Mouse (Mus musculus): ENCODE data around the gene Asrgl1. TPM values are rescaled to one million over a fixed set of nuclear protein-coding genes. Genes with fewer than 3 reads are reported as not detected.
"Not testable (repeated sequence)": the region's sequence is repeated elsewhere in the genome, so short reads cannot be mapped to it uniquely, and the experiment has no call there.

Gene Asrgl1
- polyA plus RNA-seq, 1 experiment from 2014 or later: 15.9 TPM

GRCm38 (mm10) chr19:9101062-9101457 is 34.4 kb downstream of the Asrgl1 start:
- no peak overlapping the region for H3K9ac ChIP-seq
- H3K27me3 ChIP-seq: no peaks in the 10 kb centered on the region
- H3K27ac ChIP-seq: no peak overlapping the region
- no peak overlapping the region for H3K4me2 ChIP-seq
- no peak for ATAC-seq (ENCODE audit: insufficient number of reproducible peaks, insufficient read depth, low FRiP score, low TSS enrichment, low read depth)
- no peaks in the 10 kb centered on the region for H3K9me3 ChIP-seq
- H3K4me3 ChIP-seq: no peak overlapping the region
- WGBS: 63% methylated on average over 2 of the region's 2 CpGs
- no peaks in the 10 kb centered on the region for H3K36me3 ChIP-seq
- peaks cover 16% of the 10 kb centered on the region for H3K4me1 ChIP-seq

GRCm38 (mm10) chr19:9100297-9101061 is 35.0 kb downstream of the Asrgl1 start:
- no peak overlapping the region for H3K4me2 ChIP-seq
- H3K27ac ChIP-seq: no peak overlapping the region
- no peak overlapping the region for H3K9ac ChIP-seq
- H3K4me3 ChIP-seq: no peak overlapping the region
- 83% methylated on average over 17 of the region's 17 CpGs for WGBS
- no peaks in the 10 kb centered on the region for H3K27me3 ChIP-seq
- H3K36me3 ChIP-seq: no peaks in the 10 kb centered on the region
- H3K9me3 ChIP-seq: no peaks in the 10 kb centered on the region
- H3K4me1 ChIP-seq: peaks cover 12% of the 10 kb centered on the region
- no peak for ATAC-seq (ENCODE audit: insufficient number of reproducible peaks, insufficient read depth, low FRiP score, low TSS enrichment, low read depth)

GRCm38 (mm10) chr19:9099751-9100150 is 35.7 kb downstream of the Asrgl1 start:
- Histone ChIP-seq H3K4me2 (no peak overlapping the region), H3K4me3 (no peak overlapping the region), H3K27ac (no peak overlapping the region), H3K36me3 (no peaks in the 10 kb centered on the region), H3K4me1 (peaks cover 5% of the 10 kb centered on the region; the same call in 1 of the 2 replicates), H3K9me3 (no peaks in the 10 kb centered on the region), H3K27me3 (no peaks in the 10 kb centered on the region), H3K9ac (no peak overlapping the region)
- no peak for ATAC-seq (ENCODE audit: insufficient number of reproducible peaks, insufficient read depth, low FRiP score, low TSS enrichment, low read depth)
- 88% methylated on average over 8 of the region's 8 CpGs for WGBS

- 88% methylated on average over 13 of the region's 13 CpGs for WGBS
- Histone ChIP-seq H3K4me1 (no peaks in the 10 kb centered on the region), H3K27me3 (no peaks in the 10 kb centered on the region), H3K4me2 (no peak overlapping the region), H3K4me3 (no peak overlapping the region), H3K9ac (no peak overlapping the region), H3K27ac (no peak overlapping the region), H3K9me3 (no peaks in the 10 kb centered on the region), H3K36me3 (no peaks in the 10 kb centered on the region)
- ATAC-seq (ENCODE audit: insufficient number of reproducible peaks, insufficient read depth, low FRiP score, low TSS enrichment, low read depth): no peak
Measured at GRCm38 (mm10) chr19:9097441-9097840, 38.0 kb downstream of the Asrgl1 start.

GRCm38 (mm10) chr19:9095111-9095510 is 40.3 kb downstream of the Asrgl1 start:
- Histone ChIP-seq H3K4me2 (no peak overlapping the region), H3K36me3 (no peaks in the 10 kb centered on the region), H3K9me3 (no peaks in the 10 kb centered on the region), H3K27ac (no peak overlapping the region), H3K9ac (no peak overlapping the region), H3K4me3 (no peak overlapping the region), H3K27me3 (no peaks in the 10 kb centered on the region), H3K4me1 (no peaks in the 10 kb centered on the region)
- ATAC-seq (ENCODE audit: insufficient number of reproducible peaks, insufficient read depth, low FRiP score, low TSS enrichment, low read depth): no peak
- 66% methylated on average over 5 of the region's 5 CpGs for WGBS

GRCm38 (mm10) chr19:9090709-9091108 is 44.7 kb downstream of the Asrgl1 start:
- Histone ChIP-seq H3K9ac (no peak overlapping the region), H3K36me3 (no peaks in the 10 kb centered on the region), H3K4me3 (no peak overlapping the region), H3K27ac (no peak overlapping the region), H3K27me3 (no peaks in the 10 kb centered on the region), H3K4me1 (no peaks in the 10 kb centered on the region), H3K9me3 (no peaks in the 10 kb centered on the region), H3K4me2 (no peak overlapping the region)
- ATAC-seq (ENCODE audit: insufficient number of reproducible peaks, insufficient read depth, low FRiP score, low TSS enrichment, low read depth): no peak
- WGBS: 57% methylated on average over 2 of the region's 2 CpGs

- Histone ChIP-seq H3K36me3 (no peaks in the 10 kb centered on the region), H3K4me2 (no peak overlapping the region), H3K9ac (no peak overlapping the region), H3K27me3 (no peaks in the 10 kb centered on the region), H3K9me3 (no peaks in the 10 kb centered on the region), H3K4me3 (no peak overlapping the region), H3K4me1 (no peaks in the 10 kb centered on the region), H3K27ac (no peak overlapping the region)
- 70% methylated on average over 4 of the region's 4 CpGs for WGBS
- ATAC-seq (ENCODE audit: insufficient number of reproducible peaks, insufficient read depth, low FRiP score, low TSS enrichment, low read depth): no peak
Measured at GRCm38 (mm10) chr19:9090191-9090590, 45.2 kb downstream of the Asrgl1 start.

- H3K27me3 ChIP-seq: no peaks in the 10 kb centered on the region
- H3K9me3 ChIP-seq: no peaks in the 10 kb centered on the region
- H3K4me1 ChIP-seq: peaks cover 1% of the 10 kb centered on the region; the same call in 1 of the 2 replicates
- no peak within 1 kb of the TSS for H3K4me3 ChIP-seq
- WGBS: 76% methylated on average over 4 of the region's 4 CpGs
- no peak within 1 kb of the TSS for H3K9ac ChIP-seq
- H3K4me2 ChIP-seq: no peak within 1 kb of the TSS
- no peaks in the 10 kb centered on the region for H3K36me3 ChIP-seq
- no peak for ATAC-seq (ENCODE audit: insufficient number of reproducible peaks, insufficient read depth, low FRiP score, low TSS enrichment, low read depth)
- H3K27ac ChIP-seq: no peak within 1 kb of the TSS
Measured at GRCm38 (mm10) chr19:9087821-9088220, 47.6 kb downstream of the Asrgl1 start, which contains the start of gene Scgb1a1. Gene Scgb1a1 (minus strand): TSS chr19:9087958.

GRCm38 (mm10) chr19:9083892-9084291 is 51.5 kb downstream of the Asrgl1 start:
- ATAC-seq (ENCODE audit: insufficient number of reproducible peaks, insufficient read depth, low FRiP score, low TSS enrichment, low read depth); H3K4me3 ChIP-seq; H3K9me3 ChIP-seq; H3K9ac ChIP-seq; H3K27me3 ChIP-seq; H3K4me2 ChIP-seq; H3K27ac ChIP-seq; H3K36me3 ChIP-seq: not testable (repeated sequence)
- H3K4me1 ChIP-seq: peaks cover 19% of the 10 kb centered on the region
- 83% methylated on average over 2 of the region's 2 CpGs for WGBS

- 84% methylated on average over 2 of the region's 2 CpGs for WGBS
- Histone ChIP-seq H3K9ac (peak overlapping the region; percentile 44; the same call in 1 of the 2 replicates), H3K36me3 (no peaks in the 10 kb centered on the region), H3K4me1 (peaks cover 19% of the 10 kb centered on the region), H3K27me3 (no peaks in the 10 kb centered on the region), H3K4me2 (peak overlapping the region; percentile 44), H3K27ac (no peak overlapping the region), H3K9me3 (no peaks in the 10 kb centered on the region), H3K4me3 (peak overlapping the region; percentile 2; the same call in 1 of the 2 replicates)
- ATAC-seq (ENCODE audit: insufficient number of reproducible peaks, insufficient read depth, low FRiP score, low TSS enrichment, low read depth): no peak
Measured at GRCm38 (mm10) chr19:9083010-9083355, 52.5 kb downstream of the Asrgl1 start.

GRCm38 (mm10) chr19:9082191-9083009 is 53.0 kb downstream of the Asrgl1 start:
- H3K9me3 ChIP-seq: no peaks in the 10 kb centered on the region
- peak overlapping the region; percentile 44; the same call in 1 of the 2 replicates for H3K9ac ChIP-seq
- peak; percentile 73 for ATAC-seq (ENCODE audit: insufficient number of reproducible peaks, insufficient read depth, low FRiP score, low TSS enrichment, low read depth)
- peak overlapping the region; percentile 44 for H3K4me2 ChIP-seq
- H3K4me1 ChIP-seq: peaks cover 19% of the 10 kb centered on the region
- no peaks in the 10 kb centered on the region for H3K27me3 ChIP-seq
- H3K36me3 ChIP-seq: no peaks in the 10 kb centered on the region
- WGBS: 18% methylated on average over 23 of the region's 23 CpGs
- no peak overlapping the region for H3K27ac ChIP-seq
- H3K4me3 ChIP-seq: peak overlapping the region; percentile 2
